Mouse (Mus musculus): ENCODE measurements around the gene Mapkapk3.

Gene Mapkapk3

DNA sequence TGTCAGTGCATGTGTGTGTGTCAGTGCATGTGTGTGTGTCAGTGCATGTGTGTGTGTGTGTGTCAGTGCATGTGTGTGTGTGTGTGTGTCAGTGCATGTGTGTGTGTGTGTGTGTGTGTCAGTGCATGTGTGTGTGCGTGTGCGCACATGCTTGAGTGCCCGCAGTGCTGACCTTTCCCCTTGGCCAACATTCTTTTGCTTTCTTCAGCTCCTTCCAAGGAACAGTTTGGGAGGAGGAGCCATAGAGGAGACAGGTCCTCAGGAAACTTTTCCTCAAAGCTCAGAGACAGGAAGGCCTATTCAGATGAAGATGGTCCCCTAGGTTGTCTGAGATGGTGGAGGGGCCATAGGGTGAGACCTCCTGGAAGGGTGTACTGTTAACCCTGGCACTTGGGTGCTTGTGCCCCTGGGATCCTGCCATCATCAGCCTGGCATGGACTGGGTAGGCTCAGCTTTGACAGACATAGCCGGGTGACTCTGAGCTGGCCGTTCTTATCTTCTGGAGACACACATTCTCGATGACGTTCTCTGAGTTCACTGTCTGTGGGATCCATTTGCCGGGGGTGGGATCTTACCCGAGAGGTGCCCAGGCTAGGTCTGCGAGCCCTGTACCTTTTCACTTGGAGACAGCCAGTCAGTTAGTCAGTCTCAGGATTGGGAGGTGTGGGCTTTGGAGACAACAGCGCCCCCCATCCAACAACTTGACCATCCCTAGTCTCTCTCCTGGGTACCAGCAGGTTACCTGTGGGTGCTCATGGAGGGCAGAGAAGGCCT is 17.6 kb upstream of the Mapkapk3 start:
- WGBS: 77% methylated on average over 11 of the region's 11 CpGs

DNA sequence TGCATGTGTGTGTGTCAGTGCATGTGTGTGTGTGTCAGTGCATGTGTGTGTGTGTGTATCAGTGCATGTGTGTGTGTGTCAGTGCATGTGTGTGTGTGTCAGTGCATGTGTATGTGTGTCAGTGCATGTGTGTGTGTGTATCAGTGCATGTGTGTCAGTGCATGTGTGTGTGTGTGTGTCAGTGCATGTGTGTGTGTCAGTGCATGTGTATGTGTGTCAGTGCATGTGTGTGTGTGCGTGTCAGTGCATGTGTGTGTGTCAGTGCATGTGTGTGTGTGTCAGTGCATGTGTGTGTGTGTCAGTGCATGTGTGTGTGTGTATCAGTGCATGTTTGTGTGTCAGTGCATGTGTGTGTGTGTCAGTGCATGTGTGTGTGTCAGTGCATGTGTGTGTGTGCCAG is 17.0 kb upstream of the Mapkapk3 start:
- 96% methylated on average over 1 of the region's 1 CpGs for WGBS

DNA sequence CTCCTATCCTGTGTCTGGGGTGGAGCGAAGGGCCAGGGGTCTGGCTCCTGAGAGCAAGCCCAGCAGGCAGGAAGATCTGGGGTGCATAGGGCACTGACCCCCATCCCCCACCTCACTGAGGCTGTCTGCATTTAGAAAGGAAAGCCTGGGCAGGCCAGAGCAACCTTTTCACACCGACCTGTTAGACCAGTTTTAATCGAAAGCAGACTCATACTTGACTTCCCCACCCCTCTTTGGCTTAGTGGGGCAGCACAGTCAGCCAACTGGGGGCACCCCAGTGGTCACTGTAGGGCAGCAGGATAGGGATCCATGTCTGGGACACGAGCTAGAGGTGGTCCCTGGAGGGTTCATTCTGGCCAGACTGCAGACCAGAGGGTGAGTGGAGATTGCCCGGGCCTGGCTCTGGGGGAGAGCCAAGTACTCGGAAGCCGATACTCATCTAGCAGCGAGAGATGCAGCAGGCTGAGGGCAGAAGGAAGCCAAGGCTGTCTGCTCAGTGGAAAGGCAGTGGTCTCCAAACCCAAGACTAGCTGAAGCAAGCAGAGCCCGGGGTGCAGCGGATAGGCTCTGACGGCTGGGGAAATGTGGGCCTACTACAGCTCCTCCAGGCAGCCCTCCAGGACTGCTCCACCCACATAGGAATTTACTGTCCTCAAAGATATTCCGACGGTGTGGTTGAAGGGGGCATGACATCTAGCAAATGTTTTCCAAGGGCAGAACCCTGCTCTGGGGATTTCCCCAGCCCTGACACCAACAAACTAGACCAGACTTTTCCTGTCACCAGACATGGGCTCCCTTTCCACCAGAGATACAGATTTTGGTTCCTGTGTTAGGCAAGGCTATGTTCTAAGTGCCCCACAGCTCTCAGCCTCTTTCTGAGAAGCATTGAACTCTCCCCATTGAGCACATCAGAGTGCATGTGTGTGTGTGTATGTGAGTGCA is 16.2 kb upstream of the Mapkapk3 start:
- 73% methylated on average over 13 of the region's 13 CpGs for WGBS

DNA sequence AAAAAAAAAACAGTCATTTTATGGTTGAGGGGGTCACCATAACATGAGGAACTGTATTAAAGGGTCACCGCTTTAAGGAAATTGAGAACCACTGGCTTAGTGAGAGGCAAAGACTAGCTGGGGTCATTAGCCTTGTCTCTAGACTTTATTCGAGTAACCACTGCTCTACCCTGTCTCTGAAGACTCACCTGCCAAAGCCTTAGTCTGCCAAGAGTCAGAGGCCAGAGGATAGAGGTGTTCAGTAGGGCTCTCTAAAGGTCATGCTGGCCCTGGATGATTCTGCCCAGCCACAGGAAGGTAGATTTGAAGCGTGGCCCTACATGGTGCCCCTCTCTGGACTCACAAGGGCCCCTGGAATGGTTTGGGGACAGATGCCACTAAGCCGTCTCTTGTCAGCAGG is 15.3 kb upstream of the Mapkapk3 start:
- WGBS: 96% methylated on average over 4 of the region's 4 CpGs

DNA sequence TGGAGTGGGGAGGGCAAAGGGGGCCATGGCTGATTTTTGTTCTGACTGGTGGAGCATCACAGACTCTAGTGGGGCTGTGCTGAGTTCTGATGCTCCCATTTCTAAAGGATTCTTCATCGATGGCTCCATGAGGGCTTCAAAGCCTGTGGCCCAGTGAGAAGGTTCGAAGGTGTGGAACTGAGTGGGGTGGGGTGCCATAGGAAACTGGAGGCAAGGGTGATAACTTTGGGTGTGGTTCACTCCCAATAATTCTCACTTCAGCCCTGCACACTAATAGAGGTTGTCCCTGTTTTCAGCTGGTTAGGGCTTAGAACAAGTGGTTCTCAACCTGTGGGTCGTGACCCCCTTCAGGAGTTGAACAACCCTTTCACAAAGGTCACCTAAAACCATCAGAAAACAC is 14.7 kb upstream of the Mapkapk3 start:
- WGBS: 94% methylated on average over 3 of the region's 3 CpGs

DNA sequence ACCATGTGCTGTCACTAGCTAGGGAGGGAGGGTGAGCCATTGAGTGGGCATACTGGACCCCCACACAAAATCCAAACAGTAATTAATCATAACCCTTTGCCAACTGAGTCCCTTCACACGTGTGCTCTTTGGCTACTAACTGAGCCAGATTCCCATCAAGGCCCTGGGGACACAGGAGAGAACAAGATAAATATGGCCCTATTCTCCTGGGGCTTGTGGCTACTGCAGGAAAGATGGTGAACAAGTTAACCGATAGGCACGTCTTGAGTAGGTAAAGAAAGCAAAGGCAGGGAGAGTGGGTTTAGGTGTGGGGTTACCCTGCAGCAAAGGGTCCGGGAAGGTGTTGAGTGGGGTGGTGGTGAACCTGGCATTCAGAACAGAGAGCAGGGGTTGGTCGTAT is 14.2 kb upstream of the Mapkapk3 start:
- 86% methylated on average over 5 of the region's 5 CpGs for WGBS

DNA sequence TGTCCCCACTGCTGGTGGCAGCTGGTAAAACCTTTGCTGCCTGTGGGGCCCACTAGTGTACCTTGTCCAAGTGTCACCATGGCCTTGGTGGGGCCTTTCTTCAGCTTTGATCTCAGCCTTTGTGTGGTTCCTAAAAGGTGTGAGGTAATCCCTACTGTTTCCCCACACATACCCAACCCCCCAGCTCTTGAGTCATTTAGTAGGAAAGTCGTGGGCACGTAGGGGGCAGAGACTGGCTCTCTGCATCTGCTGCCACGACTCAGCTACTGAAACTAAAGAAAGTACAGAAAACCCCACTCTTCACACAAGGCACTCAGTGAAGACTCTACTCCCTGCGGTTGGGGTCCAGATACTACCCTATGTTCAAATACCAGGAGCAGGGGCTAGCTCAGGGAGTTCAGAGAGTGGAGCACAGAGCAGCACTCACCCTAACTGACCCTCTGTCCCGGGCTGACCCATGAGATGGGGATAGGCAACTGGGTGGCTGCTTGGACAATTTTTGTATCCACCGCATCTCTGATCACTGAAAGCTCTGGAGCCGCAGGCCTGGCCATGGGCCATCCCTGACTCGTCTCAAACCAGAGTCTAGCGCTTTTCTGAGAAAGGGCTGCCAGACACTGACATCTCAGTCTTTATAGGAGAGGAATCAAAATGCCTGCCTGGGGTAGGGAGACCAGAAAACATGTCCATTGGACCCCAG is 13.6 kb upstream of the Mapkapk3 start:
- 53% methylated on average over 9 of the region's 9 CpGs for WGBS

DNA sequence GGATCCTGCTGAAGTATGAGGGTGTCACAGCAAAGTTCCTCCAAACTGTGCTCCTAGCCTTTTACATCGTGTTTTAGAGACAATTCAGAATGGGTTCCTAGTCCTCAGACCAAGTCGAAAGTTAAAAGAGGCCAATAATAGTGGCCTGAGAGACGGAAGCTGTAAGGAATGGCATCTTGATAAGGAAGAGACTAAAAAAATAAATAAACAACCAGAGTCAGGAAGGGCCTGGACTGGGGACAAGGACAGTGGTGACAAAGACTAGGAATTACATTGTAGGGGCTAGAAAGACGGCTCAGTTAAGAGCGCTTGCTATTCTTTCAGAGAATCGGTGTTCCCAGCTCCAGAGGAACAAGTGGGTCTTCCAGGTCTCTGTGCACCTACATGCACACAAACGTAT is 12.9 kb upstream of the Mapkapk3 start:
- 77% methylated on average over 7 of the region's 7 CpGs for WGBS

DNA sequence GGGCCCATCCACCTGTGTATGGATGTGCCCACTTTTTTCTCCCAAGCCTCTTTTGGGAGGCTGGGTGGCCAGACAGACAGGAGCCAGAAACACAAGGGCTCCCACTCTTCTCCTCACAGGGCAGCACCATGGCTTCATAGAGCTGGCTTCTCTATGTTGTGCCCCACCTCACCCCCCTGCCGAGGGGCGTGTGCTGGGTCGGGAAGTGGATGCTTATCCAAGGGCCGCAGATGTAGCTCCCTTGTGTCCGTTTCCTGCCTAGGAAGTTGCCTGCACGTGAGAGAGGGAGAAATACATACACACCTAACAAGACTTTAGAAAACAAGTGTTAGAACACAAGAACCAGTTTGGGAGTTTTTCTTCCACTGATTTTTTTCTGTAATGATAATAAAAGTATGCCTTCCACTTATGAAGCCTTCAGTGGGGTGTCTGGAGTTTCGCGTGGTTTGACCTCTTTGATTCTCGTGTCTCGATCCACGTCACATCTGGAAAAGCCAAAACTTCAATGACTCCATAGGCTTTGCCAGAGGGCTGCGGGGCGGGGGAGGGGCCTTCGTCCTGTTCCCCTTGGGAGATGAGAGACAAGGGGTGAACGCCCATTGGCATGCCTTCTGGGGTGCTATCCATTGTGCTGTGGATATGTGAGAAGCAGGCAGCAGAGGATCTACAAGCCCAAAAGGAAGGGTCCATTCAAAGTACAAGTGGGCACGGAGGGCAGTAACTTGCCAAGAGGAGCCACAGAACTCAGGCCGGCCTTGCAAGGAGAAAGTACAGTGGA is 12.1 kb upstream of the Mapkapk3 start:
- WGBS: 85% methylated on average over 17 of the region's 17 CpGs

DNA sequence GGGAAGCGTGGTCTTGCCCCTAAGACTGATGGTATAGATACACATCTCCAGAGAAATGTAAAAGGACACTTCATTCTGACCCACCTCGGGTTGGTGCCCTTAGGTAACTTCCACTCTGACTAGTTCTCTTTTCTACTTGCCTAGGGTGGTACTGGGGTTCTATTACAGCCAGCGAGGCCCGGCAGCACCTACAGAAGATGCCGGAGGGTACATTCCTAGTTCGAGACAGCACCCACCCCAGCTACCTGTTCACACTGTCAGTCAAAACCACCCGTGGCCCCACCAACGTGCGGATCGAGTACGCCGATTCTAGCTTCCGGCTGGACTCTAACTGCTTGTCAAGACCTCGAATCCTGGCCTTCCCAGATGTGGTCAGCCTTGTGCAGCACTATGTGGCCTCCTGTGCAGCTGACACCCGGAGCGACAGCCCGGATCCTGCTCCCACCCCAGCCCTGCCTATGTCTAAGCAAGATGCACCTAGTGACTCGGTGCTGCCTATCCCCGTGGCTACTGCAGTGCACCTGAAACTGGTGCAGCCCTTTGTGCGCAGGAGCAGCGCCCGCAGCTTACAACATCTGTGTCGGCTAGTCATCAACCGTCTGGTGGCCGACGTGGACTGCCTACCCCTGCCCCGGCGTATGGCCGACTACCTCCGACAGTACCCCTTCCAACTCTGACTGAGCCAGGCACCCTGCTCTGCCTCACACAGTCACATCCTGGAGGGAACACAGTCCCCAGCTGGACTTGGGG is 10.7 kb upstream of the Mapkapk3 start:
- WGBS: 93% methylated on average over 30 of the region's 30 CpGs

DNA sequence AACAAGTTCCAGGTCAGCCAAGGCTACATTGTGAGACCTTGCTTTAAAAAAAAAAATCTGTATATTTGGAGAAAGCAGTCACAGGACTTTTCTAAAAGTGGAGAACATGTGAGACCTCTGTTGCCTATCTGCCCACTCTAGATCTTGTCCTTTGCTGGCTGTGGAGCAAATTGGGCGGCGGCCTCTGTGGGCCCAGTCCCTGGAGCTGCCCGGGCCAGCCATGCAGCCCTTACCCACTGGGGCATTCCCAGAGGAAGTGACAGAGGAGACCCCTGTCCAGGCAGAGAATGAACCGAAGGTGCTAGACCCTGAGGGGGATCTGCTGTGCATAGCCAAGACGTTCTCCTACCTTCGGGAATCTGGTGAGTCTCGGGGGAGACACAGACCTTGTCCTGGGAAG is 10.1 kb upstream of the Mapkapk3 start:
- 93% methylated on average over 7 of the region's 7 CpGs for WGBS

DNA sequence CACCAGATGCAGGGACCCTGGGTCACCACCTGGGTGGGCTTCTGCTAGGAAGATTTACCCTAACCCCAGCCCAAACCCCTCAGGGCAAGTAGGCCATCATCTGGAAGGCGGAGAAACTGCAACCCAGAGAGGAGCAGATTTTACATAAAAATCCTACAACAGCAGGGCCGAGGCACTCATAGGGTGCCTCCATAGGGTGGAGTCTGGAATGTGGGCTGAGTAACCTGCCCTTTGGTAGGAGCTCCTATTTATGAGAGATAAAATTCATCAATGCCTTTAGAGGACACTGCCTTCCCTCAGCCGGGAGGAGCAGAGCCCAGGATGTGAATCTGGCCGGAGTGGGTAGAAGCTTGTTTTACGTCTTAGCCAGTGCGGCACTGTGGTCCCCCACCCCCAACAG is 9.2 kb upstream of the Mapkapk3 start:
- WGBS: 80% methylated on average over 6 of the region's 6 CpGs

DNA sequence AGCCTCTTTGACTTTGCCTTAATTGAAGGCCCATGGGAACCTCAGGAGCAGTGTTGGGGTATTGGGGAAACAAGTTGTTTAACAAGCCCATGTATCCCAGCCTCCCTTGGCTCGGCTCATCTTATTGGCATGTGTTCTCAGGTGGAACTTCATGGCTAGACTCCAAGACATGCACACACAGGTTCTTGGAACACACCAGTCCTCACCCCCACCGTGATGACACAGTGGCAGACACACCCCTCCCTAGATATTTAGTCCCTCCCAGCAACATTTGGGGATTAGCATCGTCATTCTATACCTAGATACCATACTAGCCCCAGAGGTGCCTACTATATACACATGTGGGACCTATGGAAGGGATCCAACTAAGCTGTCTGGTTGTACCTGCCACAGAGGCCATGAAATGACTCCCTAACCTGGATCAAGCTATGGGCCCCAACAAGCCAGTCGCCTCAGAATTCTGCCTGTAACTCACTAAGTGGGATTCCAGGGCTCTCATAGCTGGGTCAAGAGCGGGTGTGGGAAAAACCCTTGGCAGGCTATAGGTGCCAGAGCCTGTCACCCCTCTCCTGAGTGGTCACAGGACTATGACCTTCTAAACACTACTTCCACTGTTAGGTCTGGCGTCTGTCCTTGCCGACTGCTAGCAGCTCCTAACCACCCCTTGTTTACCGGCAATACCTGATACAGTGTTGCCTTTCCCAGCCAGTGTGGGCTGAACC is 8.5 kb upstream of the Mapkapk3 start:
- 78% methylated on average over 8 of the region's 8 CpGs for WGBS

DNA sequence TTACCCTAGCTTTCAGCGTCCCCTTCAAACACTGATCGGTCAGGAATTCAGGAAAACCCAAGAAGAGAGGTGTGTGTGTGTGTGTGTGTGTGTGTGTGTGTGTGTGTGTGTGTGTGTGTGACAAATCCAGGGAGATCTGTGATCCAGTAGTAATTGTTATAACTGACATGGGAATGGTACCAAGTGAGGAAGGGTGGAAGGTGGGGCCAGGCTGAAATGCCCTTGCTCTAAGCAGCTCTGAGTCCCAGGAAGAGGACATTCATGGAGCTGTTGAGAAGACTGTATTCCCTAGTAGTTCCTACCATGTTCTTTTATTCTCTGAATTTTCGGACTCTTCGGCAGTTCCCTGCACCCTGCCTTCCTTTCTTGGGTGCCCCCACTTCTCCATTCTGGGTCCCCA is 8.0 kb upstream of the Mapkapk3 start:
- 83% methylated on average over 4 of the region's 4 CpGs for WGBS

DNA sequence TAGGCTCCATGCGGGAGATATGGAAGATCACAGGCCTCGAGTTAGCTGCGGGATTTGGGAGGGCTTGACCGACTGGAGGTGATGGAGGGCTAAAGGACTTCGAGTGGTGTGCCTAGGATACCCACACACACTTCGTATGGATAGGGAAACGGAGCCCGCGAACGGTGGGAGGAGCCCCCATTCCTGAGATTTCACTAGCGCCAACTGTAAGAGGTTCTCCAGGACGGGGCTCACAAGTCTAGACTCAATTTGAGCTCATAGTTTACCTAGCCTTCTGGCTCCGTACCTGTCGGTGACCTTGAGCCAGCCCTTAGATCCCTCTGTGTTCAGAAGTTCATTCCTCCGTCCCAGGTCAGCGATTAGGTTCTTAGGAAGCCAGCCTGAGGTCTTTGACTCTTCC is 7.4 kb upstream of the Mapkapk3 start:
- WGBS: 11% methylated on average over 16 of the region's 16 CpGs

DNA sequence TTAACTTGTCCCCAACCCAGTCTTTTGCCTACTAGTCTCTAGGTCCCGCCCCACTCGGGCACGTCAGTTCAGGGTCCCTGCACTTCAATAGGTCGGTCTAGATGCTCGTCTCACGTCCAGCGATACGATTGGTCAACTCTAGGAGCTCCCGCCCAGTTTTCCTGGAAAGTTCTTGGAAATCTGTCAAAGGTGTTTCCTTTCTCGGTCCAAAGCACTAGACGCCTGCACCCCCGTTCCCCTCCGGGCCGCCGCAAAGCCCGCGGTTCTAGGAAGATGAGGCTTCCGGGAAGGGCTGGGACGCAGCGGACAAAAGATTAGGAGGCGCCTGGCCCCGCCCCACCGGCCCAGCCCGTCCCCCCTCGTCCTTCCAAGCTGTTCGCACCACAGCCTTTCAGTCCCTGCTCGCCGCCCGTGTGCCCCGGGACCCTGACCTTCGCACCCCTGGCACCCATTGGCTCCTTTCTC is 6.9 kb upstream of the Mapkapk3 start:
- under 1% methylated on average over 31 of the region's 31 CpGs for WGBS

DNA sequence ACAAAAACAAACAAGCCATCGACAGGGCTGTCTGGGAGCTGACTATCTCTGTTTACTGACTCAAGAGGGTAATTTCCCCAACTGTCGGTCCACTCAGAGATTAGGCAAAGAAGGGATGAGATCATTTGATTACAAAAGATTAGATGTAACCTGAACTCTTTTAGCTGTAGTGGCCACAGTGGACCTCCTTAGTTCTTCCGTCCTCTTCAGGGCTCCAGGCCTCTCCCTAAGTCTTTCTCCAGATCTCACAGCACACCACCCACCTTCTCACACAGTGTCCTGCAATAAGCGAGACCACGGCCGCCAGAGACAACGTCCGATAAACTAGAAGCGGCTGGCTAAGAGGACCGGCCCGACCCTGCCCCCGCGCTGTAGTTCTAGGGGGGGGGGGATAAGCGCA is 6.4 kb upstream of the Mapkapk3 start:
- WGBS: 4% methylated on average over 14 of the region's 14 CpGs

DNA sequence AAGGTAGTCTGAATTCAATTTTAAA is 6.2 kb upstream of the Mapkapk3 start, which contains the start of gene Cish:
Gene Cish (plus strand): TSS at position 11 of the 25 bp plus-strand sequence.

DNA sequence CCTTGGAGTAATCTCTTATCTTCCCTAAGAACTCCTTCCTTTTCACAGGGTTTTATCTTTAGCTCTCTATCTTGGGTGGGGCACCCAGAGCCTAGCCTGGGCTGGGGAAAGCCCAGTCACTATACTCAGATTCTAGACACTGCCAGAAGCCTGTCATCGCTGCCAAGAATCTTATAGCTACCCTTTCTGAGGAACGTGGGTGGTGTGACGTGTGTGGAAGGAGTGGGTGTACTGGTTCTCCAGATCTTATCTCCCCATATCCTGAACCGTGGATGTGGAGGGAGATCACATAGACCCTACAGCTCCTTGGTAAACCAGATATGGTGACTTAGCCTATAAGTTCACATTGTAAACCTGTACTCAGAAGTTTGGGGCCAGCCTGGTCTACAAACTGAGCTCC is 5.9 kb upstream of the Mapkapk3 start:
- WGBS: 49% methylated on average over 4 of the region's 4 CpGs

DNA sequence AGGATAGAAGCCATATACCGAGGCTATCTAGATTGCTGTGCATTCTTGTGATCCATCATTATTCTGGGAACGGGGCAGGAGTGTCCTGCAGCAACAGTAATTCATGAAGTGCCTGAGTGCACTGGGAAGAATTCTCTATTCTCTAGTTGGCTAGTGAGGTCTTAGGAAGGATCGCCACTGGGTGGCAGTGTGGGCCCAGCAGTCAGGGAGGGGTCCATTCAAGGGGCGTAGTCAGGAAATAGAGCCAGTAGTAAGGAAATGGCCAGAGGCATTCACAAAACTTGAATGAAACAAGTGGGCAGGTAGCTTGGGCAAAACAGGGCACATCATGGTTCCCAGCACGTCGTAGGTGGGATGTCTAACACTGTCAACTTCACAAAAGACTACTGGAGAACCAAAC is 4.6 kb upstream of the Mapkapk3 start:
- WGBS: 4% methylated on average over 6 of the region's 6 CpGs

DNA sequence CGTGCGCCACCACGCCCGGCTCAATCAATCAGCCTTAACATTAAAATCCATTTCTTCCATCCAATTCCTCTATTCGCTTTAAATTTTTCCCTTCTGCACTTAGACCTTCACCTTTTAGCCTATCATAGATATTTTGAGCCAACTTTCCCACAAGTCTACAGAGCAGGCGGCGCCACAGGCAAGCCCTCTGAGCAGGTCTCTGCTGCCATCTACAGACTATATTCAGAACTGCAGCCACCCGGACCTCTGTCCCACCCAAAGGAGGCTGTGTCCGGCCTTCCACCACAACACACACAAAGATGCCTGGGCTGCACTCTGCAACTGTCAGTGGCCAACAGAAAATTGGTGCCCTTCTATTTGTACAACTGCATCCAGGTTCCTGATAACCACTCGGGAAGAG is 1.2 kb upstream of the Mapkapk3 start:
- 29% methylated on average over 10 of the region's 10 CpGs for WGBS

Data from cerebral cortex, adult 2 months (tissue).